Mouse (Mus musculus): Measurements from ENCODE around the gene Gm3194.
"Not testable (repeated sequence)": the region's sequence is repeated elsewhere in the genome, so short reads cannot be mapped to it uniquely, and the experiment has no call there.

Gm3194 gene

GRCm38 (mm10) chr14:5455367-5455766, at the start of gene Gm3194:
Gene Gm3194, minus strand, starts transcription at chr14:5455467.
- not testable (repeated sequence) for DNase-seq (ENCODE audit: inconsistent age in 2 of 2, low spot score in 1 of 2)

- DNase-seq (ENCODE audit: inconsistent age in 2 of 2, low spot score in 1 of 2), result not testable (repeated sequence)
These were observed 46.1 kb upstream of the Gm3194 start, which contains the start of gene Gm3488 for GRCm38 (mm10) chr14:5501374-5501773. Gene Gm3488, plus strand, starts transcription at chr14:5501674.

GRCm38 (mm10) chr14:5483907-5484306, 28.6 kb upstream of the Gm3194 start, which contains the start of gene Gm3187:
Gene Gm3187, plus strand, starts transcription at chr14:5484207.
- DNase-seq (ENCODE audit: inconsistent age in 2 of 2, low spot score in 1 of 2), result not testable (repeated sequence)

GRCm38 (mm10) chr14:5477730-5478129, 22.5 kb upstream of the Gm3194 start, which contains the start of gene Gm8246:
Gene Gm8246, minus strand, starts transcription at chr14:5477830.
- not testable (repeated sequence) for DNase-seq (ENCODE audit: inconsistent age in 2 of 2, low spot score in 1 of 2)

GRCm38 (mm10) chr14:5460469-5460868, 5.2 kb upstream of the Gm3194 start:
- not testable (repeated sequence) for DNase-seq (ENCODE audit: inconsistent age in 2 of 2, low spot score in 1 of 2)

GRCm38 (mm10) chr14:5388949-5389348, 66.3 kb downstream of the Gm3194 start, which contains the start of gene Gm3500:
Gene Gm3500, minus strand, starts transcription at chr14:5389049.
- not testable (repeated sequence) for DNase-seq (ENCODE audit: inconsistent age in 2 of 2, low spot score in 1 of 2)

Measured in adrenal gland, adult (tissue).